Mouse (Mus musculus): Measurements from ENCODE around the gene Tmem176b.

DNA sequence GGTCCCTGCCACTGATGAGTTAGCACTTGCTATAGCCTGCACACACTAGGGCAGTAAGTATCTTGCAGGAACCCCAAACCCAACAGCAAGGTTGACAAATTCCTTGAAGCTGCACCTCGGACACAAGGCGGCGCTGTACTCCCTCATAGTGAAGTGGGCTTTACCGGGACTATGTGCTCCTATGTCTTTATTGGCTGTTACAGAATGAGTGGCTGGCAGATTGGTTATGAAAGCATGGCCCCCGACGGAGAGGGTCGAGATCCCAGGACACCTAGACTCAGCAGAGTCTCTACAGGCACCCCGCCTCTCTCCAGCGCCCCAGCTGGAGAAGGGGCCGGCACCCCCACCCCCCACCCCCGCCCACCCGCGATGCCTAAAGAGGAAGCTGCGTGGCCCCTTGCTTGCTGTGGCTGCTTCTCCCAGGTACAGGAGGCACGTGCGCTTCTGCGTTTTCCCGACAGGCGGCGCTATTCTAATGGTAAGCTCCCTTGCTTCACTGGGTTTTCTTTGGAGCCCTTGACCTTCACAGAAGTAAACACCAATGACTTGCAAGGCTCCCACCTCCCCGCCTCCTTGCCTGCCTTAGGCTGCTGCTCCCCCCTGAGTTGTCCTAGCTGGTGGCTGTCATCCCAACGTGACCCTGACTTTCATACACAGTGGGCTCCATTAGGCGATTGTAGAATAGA lies 19.0 kb upstream of the Tmem176b start:
- TF ChIP-seq CTCF (IDR thresholded peaks at IDR 0.05; ENCODE audit: borderline replicate concordance, insufficient read depth, low read depth, low read length), result peak; percentile 38; the same call in 1 of the 2 replicates
- TF ChIP-seq POLR2A (IDR thresholded peaks at IDR 0.05; ENCODE audit: borderline replicate concordance, insufficient read depth, low read length), result no peak
